Mouse (Mus musculus): ENCODE measurements at regions not wholly inside any gene's neighbourhood (a gene's known extent, or its start where the extent isn't known, plus 50 kb on each side); places are given as distances from the start of the nearest gene placed in this dataset.

GRCm38 (mm10) chr2:57900580-57901247, 97.0 kb upstream of the Galnt5 start:
- no peak for ATAC-seq (ENCODE audit: low FRiP score)

GRCm38 (mm10) chr2:57905184-57905583, 92.5 kb upstream of the Galnt5 start:
- Histone ChIP-seq H3K4me1 (replicated peaks; ENCODE audit: control insufficient read depth, insufficient read depth, low read length) (no peaks in the 10 kb centered on the region), H3K36me3 (replicated peaks; ENCODE audit: control insufficient read depth, insufficient read depth) (no peaks in the 10 kb centered on the region), H3K9ac (no peak overlapping the region), H3K27me3 (ENCODE audit: control insufficient read depth, insufficient read depth, low read length) (no peaks in the 10 kb centered on the region), H3K4me3 (replicated peaks; ENCODE audit: low read length) (no peak overlapping the region), H3K9me3 (ENCODE audit: control insufficient read depth, low read length) (no peaks in the 10 kb centered on the region), H3K27ac (no peak overlapping the region), H3K4me2 (replicated peaks) (no peak overlapping the region)
- no peak for DNase-seq (ENCODE audit: low spot score)
- no peak for ATAC-seq (ENCODE audit: low FRiP score)
- WGBS, result 99% methylated on average over 2 of the region's 2 CpGs

More at GRCm38 (mm10) chr2:57900580-57901247, 97.0 kb upstream of the Galnt5 start:
- DNase-seq (ENCODE audit: low spot score), result no peak
- 77% methylated on average over 9 of the region's 9 CpGs for WGBS
- no peaks in the 10 kb centered on the region for H3K36me3 ChIP-seq (replicated peaks; ENCODE audit: control insufficient read depth, insufficient read depth)
- no peak overlapping the region for H3K4me2 ChIP-seq (replicated peaks)
- H3K9me3 ChIP-seq (ENCODE audit: control insufficient read depth, low read length), result no peaks in the 10 kb centered on the region
- H3K9ac ChIP-seq, result no peak overlapping the region
- no peaks in the 10 kb centered on the region for H3K27me3 ChIP-seq (ENCODE audit: control insufficient read depth, insufficient read depth, low read length)
- H3K4me3 ChIP-seq (replicated peaks; ENCODE audit: low read length), result no peak overlapping the region
- no peak overlapping the region for H3K27ac ChIP-seq
- no peaks in the 10 kb centered on the region for H3K4me1 ChIP-seq (replicated peaks; ENCODE audit: control insufficient read depth, insufficient read depth, low read length)

- Histone ChIP-seq H3K27me3 (ENCODE audit: control insufficient read depth, insufficient read depth, low read length) (no peaks in the 10 kb centered on the region), H3K4me1 (replicated peaks; ENCODE audit: control insufficient read depth, insufficient read depth, low read length) (no peaks in the 10 kb centered on the region), H3K4me3 (replicated peaks; ENCODE audit: low read length) (no peak overlapping the region), H3K36me3 (replicated peaks; ENCODE audit: control insufficient read depth, insufficient read depth) (no peaks in the 10 kb centered on the region), H3K4me2 (replicated peaks) (no peak overlapping the region), H3K9me3 (ENCODE audit: control insufficient read depth, low read length) (no peaks in the 10 kb centered on the region), H3K9ac (no peak overlapping the region), H3K27ac (no peak overlapping the region)
- ATAC-seq (ENCODE audit: low FRiP score), result no peak
- 82% methylated on average over 5 of the region's 5 CpGs for WGBS
- no peak for DNase-seq (ENCODE audit: low spot score)
Measured at GRCm38 (mm10) chr2:57906939-57907338, 90.7 kb upstream of the Galnt5 start.

- 79% methylated on average over 4 of the region's 4 CpGs for WGBS
- H3K27ac ChIP-seq, result no peak overlapping the region
Measured at GRCm38 (mm10) chr2:57909706-57910105, 88.0 kb upstream of the Galnt5 start.

GRCm38 (mm10) chr2:57916375-57917023, 81.2 kb upstream of the Galnt5 start:
- no peaks in the 10 kb centered on the region for H3K27me3 ChIP-seq (ENCODE audit: control insufficient read depth, insufficient read depth, low read length)
- H3K27ac ChIP-seq, result no peak overlapping the region
- no peak overlapping the region for H3K4me3 ChIP-seq (replicated peaks; ENCODE audit: low read length)
- WGBS, result 52% methylated on average over 15 of the region's 15 CpGs
- H3K36me3 ChIP-seq (replicated peaks; ENCODE audit: control insufficient read depth, insufficient read depth), result no peaks in the 10 kb centered on the region
- DNase-seq (ENCODE audit: low spot score), result peak; percentile 44
- no peak overlapping the region for H3K9ac ChIP-seq
- no peak overlapping the region for H3K4me2 ChIP-seq (replicated peaks)
- no peaks in the 10 kb centered on the region for H3K4me1 ChIP-seq (replicated peaks; ENCODE audit: control insufficient read depth, insufficient read depth, low read length)
- H3K9me3 ChIP-seq (ENCODE audit: control insufficient read depth, low read length), result no peaks in the 10 kb centered on the region
- peak; percentile 51; the same call in 1 of the 2 replicates for ATAC-seq (ENCODE audit: low FRiP score)

More at GRCm38 (mm10) chr2:57909706-57910105, 88.0 kb upstream of the Galnt5 start:
- H3K9me3 ChIP-seq (ENCODE audit: control insufficient read depth, low read length), result no peaks in the 10 kb centered on the region
- H3K9ac ChIP-seq, result no peak overlapping the region
- no peak overlapping the region for H3K4me2 ChIP-seq (replicated peaks)
- ATAC-seq (ENCODE audit: low FRiP score) (no peak), DNase-seq (ENCODE audit: low spot score) (no peak)
- H3K4me1 ChIP-seq (replicated peaks; ENCODE audit: control insufficient read depth, insufficient read depth, low read length), result no peaks in the 10 kb centered on the region
- no peaks in the 10 kb centered on the region for H3K27me3 ChIP-seq (ENCODE audit: control insufficient read depth, insufficient read depth, low read length)
- H3K36me3 ChIP-seq (replicated peaks; ENCODE audit: control insufficient read depth, insufficient read depth), result no peaks in the 10 kb centered on the region
- H3K4me3 ChIP-seq (replicated peaks; ENCODE audit: low read length), result no peak overlapping the region

GRCm38 (mm10) chr2:57917721-57918120, 80.0 kb upstream of the Galnt5 start:
- H3K27me3 ChIP-seq (ENCODE audit: control insufficient read depth, insufficient read depth, low read length), result no peaks in the 10 kb centered on the region
- H3K9ac ChIP-seq, result no peak overlapping the region
- no peaks in the 10 kb centered on the region for H3K36me3 ChIP-seq (replicated peaks; ENCODE audit: control insufficient read depth, insufficient read depth)
- no peak for ATAC-seq (ENCODE audit: low FRiP score)
- H3K27ac ChIP-seq, result no peak overlapping the region
- no peak for DNase-seq (ENCODE audit: low spot score)
- H3K4me3 ChIP-seq (replicated peaks; ENCODE audit: low read length), result no peak overlapping the region
- H3K4me1 ChIP-seq (replicated peaks; ENCODE audit: control insufficient read depth, insufficient read depth, low read length), result no peaks in the 10 kb centered on the region
- H3K9me3 ChIP-seq (ENCODE audit: control insufficient read depth, low read length), result no peaks in the 10 kb centered on the region
- no peak overlapping the region for H3K4me2 ChIP-seq (replicated peaks)
- WGBS, result 89% methylated on average over 6 of the region's 6 CpGs

GRCm38 (mm10) chr2:57919102-57919731, 78.5 kb upstream of the Galnt5 start:
- no peak overlapping the region for H3K4me3 ChIP-seq (replicated peaks; ENCODE audit: low read length)
- H3K4me1 ChIP-seq (replicated peaks; ENCODE audit: control insufficient read depth, insufficient read depth, low read length), result no peaks in the 10 kb centered on the region
- 0 out of 2 replicates have a peak overlapping the region, but pooled peaks have one; percentile 11 for H3K4me2 ChIP-seq (replicated peaks)
- ATAC-seq (ENCODE audit: low FRiP score) (no peak), DNase-seq (ENCODE audit: low spot score) (peak; percentile 83)
- H3K27me3 ChIP-seq (ENCODE audit: control insufficient read depth, insufficient read depth, low read length), result no peaks in the 10 kb centered on the region
- no peak overlapping the region for H3K27ac ChIP-seq
- H3K9ac ChIP-seq, result no peak overlapping the region
- no peaks in the 10 kb centered on the region for H3K36me3 ChIP-seq (replicated peaks; ENCODE audit: control insufficient read depth, insufficient read depth)
- H3K9me3 ChIP-seq (ENCODE audit: control insufficient read depth, low read length), result peaks cover 9% of the 10 kb centered on the region; the same call in 1 of the 2 replicates
- 54% methylated on average over 14 of the region's 14 CpGs for WGBS

- Histone ChIP-seq H3K4me3 (replicated peaks; ENCODE audit: low read length) (no peak overlapping the region), H3K4me1 (replicated peaks; ENCODE audit: control insufficient read depth, insufficient read depth, low read length) (no peaks in the 10 kb centered on the region), H3K4me2 (replicated peaks) (no peak overlapping the region), H3K9me3 (ENCODE audit: control insufficient read depth, low read length) (no peaks in the 10 kb centered on the region), H3K27ac (no peak overlapping the region), H3K9ac (no peak overlapping the region), H3K27me3 (ENCODE audit: control insufficient read depth, insufficient read depth, low read length) (no peaks in the 10 kb centered on the region), H3K36me3 (replicated peaks; ENCODE audit: control insufficient read depth, insufficient read depth) (no peaks in the 10 kb centered on the region)
- ATAC-seq (ENCODE audit: low FRiP score) (no peak), DNase-seq (ENCODE audit: low spot score) (no peak)
- WGBS, result 69% methylated on average over 5 of the region's 5 CpGs
Measured at GRCm38 (mm10) chr2:57934062-57934822, 63.4 kb upstream of the Galnt5 start.

Data from hindbrain, embryonic 14.5 days (tissue).